Mouse (Mus musculus) activated CD4-positive, CD25-positive, alpha-beta regulatory T cell, adult 4 months (primary cell): ENCODE measurements around the gene Frrs1. TPM values are rescaled to one million over a fixed set of nuclear protein-coding genes. Genes with fewer than 3 reads are reported as not detected.
A peak's percentile ranks its signal among the peaks of the same experiment; 100 is the strongest.
"Not testable (repeated sequence)": the region's sequence is repeated elsewhere in the genome, so short reads cannot be mapped to it uniquely, and the experiment has no call there.

Source experiments
- ATAC-seq: one replicate; pipeline ENCODE4 v1.8.0; 2017
- polyA plus RNA-seq, 2 experiments: library from polyadenylated mRNA; unstranded; fragments of 100-300 nt; shearing (Covaris generic); gene quantifications; one replicate each; pipeline ENCODE4 v1.2.1; 2017

Gene Frrs1
- polyA plus RNA-seq, result 10 to 100 TPM; 13.8 to 26.3 TPM

DNA sequence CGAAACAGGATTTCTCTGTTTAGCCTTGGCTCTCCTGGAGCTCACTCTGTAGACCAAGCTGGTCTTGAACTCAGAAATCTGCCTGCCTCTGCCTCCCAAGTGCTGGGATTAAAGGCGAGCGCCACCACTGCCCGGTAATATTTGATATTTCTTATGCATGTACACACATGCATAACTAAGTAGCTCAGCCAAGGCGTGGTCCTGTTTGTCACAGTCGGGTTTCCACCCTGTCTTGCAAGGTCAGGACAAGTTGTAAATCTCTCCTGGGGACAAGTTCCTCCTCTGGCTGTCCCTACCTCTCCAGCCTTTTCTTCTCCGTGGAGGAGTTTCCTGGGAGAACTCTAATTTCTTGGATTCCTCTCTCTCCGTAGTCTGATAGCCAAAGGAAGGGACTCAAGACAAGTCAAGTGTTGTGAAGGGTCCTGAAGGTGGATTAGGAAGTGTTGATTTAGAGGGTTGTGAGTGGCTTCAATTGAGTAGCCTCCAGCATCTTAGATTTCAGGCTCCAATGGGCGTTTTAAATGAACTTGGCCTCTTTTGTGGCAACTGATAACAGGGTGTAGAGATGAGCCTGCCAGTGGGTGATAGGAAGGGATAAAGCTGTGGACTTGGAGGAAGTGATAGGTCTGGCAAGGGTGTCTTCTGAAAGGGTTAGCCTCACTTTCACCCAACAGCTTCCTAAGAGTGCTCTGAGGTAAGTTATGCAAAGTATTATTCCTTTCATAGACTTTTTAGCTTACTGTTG lies at the start of gene Frrs1:
Gene Frrs1, plus strand, starts transcription at position 524 of the 745 bp plus-strand sequence.
- ATAC-seq, result no peak

DNA sequence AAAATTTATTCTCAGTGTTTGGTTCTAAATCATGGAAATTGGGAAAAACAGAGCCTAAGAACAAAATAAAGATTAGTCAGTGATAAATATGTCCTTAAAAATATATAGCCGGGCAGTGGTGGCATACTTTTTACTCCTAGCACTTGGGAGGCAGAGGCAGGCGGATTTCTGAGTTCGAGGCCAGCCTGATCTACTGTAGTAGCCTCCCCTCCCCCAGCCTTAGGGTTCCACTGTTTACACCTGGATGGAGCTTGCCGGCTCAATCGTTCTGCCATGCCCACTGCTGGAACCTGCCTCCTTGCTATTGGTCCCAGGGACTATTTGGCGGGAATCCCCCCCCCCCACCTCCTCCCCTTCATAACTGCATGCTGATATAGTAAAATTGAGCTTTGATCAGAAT lies 48.9 kb upstream of the Frrs1 start:
- not testable (repeated sequence) for ATAC-seq

DNA sequence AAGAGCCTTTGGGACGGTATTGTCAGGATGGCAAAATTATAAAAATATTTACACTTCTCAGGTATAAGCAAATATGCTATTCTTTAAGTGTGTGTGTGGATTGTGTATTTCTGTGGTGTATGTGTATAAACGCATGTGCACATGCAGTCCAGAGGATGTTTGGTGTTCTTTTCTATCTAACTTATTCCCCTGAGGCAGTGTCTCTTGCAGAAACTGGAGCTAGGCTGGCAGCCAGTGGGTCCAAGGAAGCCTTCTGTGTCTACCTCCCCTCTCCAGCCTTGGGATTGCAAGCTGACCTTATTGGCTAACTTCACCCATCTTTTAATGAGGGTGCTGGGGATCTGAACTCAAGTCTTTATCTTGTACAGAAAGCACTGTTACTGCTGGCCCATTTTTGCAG lies 46.3 kb upstream of the Frrs1 start:
- no peak for ATAC-seq

DNA sequence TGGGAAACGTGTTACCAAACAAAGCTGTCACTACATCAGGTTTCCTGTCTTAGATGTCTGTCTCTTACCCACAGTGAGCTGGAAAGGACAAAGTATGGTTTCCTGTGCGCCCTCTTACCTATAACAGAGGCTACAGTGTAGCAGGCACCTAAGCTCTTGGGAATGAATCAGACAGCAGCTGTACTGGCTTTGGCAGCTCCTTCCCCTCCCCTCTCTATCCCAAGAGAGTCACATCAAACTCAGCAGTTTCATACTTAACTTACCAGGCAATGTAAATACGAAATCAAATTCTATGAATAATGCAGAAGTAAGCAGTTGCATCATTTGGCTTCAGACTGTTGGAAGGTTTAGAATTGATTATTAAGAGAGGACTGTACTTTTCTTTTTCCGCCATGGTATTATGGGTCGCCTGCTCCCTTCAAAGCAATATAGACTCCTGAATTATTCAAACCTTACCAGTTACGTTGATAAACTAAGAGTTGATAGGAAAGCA lies 43.9 kb upstream of the Frrs1 start:
- ATAC-seq, result no peak

DNA sequence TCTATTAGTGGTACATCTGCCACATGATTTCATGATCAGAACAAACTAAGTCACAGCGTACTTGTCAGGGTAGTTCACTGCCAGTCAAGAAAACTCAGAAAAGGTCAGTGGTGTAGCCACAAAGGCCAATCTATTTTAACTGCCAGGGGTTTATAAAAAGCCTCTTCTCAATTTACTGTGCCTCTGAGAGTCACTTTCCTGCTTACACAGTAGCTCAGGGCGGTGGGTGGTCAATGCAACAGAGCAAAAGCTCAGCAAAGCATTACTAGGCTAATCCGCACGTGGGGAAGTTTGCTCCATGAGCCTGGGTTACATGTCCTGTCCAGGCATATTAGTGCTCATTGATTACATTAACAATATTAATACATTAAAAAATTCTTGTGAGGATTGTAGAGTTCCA lies 43.3 kb upstream of the Frrs1 start:
- no peak for ATAC-seq

DNA sequence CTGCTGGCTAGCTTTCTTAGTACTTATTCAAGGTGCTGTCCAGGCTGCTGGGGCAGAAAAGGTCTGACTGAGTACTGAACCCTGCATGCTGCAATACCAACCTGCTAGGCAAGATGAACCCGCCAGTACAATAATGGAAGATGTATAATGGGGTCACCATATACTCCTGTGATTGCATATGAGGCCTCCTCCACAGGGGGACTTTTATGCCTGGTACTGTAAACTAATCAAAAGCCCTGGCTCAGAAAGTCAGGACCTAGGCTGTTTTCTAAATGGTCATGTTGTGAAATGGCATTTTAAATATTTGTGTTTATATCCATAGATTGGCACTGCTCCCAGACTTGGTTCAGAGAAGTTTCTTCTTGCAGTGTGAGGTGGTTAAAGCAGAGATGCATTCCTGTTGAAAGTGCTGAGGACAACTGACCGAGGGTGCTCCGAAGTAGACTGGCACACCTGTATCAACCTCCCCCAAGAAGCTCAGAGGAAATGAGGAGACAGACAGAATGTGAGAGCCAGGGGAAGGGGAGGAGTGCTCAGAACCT lies 42.5 kb upstream of the Frrs1 start:
- no peak for ATAC-seq

DNA sequence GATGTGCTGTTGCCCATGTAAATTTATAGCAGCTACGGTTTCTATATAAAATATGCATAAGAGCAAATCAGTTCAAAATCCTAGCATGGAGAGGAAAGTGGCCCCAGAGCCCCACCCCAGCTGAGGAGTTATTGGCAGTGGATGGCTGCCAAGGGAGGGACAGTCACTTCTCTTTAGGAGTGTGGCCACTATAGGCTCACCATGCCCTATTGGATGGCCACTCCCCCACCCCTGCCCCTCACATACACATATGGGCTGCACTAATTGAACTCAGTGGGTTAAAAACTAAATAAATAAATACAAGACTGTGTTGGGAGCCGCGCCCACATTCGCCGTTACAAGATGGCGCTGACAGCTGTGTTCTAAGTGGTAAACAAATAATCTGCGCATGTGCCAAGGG lies 42.0 kb upstream of the Frrs1 start:
- ATAC-seq, result no peak

DNA sequence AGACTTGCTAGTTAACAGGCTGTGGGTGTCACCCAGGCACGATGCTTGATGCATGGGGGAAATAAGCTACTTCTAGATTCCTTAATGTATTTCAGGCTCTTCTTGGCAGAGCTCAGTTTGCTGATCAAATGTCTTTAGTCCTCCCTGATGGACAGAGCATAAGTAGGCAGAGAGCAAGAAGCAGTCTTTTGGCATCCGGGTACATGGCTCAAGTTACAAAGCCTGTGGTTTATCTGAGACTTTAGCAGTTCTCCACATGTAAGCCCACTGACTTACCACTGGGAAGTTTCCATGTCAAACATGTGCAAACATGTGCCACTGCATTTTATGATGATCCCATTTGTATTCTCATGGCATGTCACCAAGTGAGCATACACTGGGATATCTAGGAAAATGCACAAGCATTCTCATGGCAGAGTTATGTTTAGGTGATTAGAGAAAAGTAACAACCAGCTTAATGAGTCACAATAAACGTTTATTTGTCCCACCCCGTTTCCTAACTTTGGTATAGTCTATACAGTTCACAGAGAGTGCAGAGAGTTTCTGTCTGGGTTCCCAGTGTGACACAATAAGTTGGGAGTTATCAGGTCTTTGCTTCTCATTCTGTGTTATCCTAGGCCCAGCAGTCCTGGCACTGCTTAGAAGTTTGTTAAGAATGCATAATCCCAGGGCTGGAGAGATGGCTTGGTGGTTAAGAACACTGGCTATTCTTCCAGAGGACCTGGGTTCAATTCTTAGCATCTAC lies 32.6 kb upstream of the Frrs1 start:
- no peak for ATAC-seq

DNA sequence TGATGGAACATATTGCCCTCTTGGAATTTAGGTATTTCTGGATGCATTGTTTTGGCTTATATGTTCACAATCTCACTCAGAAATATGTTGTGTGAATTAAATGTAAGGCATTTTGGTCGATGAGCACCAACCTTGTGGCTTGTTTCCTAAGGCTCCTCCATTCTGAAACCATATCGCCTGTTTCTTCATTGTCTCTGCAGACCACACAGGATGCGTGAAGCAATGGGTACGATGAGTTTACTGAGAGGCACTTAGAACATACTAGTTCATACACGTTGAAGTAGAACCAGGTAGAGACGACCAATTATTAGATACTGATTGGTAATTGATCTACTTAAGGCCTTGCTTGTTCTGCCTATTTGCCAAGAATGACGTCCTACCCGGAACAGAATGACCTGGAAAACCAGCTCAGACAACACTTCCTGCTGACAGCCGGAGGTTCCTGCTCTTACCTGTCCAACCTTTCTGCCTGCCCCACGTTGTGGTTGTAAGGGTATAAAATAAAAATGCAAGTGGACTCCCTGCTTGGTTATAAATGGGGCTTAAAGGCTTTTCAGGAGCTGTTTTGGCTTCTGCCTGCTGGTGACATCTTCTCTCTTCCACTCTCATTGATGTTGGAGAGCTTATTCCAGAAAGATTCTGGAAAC lies 29.9 kb upstream of the Frrs1 start:
- no peak for ATAC-seq

DNA sequence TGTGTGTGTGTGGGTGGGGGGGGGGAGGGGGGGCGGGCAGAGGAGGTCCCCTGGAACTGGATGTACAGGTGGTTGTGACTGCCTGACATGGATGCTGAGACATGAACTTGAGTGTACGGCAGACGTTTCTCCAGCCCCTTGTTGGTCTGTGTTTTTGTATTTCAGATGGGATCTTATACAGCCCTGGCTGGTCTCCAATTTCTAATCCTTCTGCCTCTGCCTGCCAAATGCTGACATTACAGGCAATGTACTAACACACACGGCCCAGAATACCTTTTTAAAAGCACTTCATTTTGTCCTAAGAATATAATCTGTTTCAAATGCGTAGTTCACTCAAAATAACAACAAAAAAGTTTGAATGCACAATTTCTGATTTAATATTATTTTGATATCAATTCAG lies 27.9 kb upstream of the Frrs1 start:
- no peak for ATAC-seq

DNA sequence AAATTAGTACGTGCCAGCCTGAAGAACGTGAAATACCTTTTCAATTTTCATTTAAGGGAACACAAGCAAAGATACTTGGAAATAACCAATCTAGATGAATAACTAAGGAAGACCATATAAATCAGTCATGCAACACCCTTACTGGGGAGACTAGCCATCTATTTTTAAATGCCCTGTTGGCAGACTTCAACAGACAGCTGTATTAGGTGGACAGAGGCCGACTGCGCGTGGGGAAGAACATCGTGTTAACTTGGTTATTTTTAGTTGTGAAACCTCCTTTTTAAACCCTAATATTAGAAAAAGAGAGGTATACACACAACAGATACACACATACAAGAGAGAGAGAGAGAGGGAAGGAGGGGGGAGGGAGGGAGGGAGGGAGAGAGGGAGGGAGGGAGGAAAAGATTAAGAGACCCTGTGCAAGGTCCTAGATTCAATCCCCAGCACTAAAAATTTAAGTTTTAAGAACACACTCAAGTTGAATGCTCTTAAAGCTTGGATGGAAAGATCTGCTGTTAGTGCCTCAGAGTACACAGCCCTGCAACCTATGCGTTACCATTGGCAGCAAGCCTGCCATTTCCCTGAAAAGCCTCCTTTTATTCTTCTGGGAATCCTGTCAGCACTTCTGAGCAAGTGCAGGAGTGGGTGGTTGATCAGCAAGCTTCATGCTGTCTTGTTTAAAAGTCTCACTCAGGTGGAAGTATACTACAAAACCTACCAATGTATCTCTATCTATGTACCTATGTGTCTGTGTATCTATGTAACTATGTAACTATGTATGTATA lies 26.5 kb upstream of the Frrs1 start:
- ATAC-seq, result no peak

DNA sequence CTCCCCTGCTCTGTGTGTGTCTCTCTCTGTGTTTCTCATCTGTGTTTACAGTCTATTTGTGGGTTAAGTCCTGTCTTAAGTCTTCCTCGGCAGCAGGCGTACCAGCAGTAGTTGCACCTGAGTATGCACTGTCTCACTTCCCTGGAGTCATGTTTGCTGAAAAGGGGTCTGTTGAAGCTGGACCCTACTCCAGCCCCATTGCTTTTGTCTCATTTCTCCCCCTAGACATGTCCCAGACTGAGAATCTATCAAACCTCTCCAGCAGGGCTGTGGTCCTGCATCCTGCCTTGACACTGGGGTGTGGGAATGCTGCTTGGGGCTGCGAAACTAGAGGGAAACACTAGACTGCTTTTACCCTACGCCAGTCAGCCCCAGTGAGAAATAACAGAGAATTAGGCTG lies 25.8 kb upstream of the Frrs1 start:
- no peak for ATAC-seq

DNA sequence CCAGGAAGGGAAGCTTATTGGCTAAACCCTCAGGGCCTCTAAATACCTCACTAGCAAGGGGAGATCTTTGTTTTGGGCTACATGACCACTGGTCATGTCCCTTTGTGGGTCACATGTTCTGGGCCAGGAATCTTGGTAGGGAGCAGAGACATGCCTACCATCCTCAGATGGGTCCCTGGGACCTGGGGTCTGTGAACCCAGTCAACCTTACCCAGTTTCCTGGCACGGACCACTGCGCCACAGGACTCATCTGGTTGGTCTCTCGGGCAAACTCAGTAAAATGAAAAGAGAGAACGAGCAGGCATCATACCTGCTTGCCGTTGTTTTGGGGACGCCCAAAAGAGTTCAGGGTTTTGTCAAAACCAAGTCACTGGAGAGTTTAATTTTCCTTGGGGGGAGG lies 25.0 kb upstream of the Frrs1 start:
- ATAC-seq, result no peak

DNA sequence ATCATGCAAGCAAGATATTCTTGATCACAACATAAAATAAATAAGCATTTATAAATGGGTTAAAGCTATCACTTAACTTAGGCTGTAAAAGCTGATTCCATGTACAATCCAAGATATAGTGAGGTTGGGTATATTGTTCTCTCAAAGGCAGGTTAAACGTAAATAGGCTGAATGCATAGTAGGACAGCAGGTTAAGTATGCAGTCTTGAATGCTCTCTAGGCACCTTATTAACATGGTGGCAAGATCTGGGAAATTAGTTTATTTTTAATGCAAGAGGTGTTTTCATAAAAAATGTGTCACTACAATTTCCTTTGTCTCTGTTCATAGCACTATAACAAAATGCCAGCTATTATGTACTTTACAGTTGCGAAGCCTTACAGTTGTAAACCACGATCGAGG lies 23.9 kb upstream of the Frrs1 start:
- no peak for ATAC-seq

DNA sequence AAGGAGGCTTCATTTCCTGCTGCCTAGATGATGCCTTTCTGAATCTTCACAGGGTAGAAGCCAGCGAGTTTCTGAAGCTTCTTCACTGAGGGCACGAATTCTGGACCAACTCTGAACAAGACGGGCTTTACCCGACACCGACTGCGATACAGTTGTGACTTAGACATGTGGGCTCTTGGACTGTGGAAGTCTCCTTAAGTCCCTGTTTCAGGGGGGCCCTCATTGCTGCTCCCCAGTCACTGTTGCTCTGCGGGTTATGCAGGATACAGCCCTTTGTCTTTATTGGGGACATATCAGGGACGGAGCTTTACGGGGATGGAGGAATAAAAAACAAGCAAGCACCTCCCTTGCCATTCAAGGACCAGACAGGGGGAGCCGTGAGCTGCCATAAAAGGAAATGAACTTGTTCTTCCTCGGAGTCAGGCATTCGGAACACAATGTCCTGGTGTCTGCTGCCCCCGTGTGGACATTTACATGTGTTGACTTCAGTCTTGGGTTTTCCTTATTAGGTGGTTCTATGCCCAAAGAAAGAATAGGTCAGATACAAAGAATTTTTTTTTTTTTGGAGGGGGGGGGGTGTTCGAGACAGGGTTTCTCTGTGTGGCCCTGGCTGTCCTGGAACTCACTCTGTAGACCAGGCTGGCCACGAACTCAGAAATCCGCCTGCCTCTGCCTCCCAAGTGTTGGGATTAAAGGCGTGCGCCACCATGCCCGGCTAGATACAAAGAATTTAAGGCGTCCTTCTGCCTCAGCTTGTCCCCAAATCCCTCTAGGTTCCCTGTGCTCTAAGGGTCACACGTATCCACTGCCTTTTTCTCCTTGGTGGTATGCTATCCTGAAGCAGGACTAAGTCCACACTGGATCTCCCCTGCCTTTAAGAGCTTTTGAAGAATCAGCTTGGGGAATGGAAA lies 23.2 kb upstream of the Frrs1 start:
- peak; percentile 94 for ATAC-seq

DNA sequence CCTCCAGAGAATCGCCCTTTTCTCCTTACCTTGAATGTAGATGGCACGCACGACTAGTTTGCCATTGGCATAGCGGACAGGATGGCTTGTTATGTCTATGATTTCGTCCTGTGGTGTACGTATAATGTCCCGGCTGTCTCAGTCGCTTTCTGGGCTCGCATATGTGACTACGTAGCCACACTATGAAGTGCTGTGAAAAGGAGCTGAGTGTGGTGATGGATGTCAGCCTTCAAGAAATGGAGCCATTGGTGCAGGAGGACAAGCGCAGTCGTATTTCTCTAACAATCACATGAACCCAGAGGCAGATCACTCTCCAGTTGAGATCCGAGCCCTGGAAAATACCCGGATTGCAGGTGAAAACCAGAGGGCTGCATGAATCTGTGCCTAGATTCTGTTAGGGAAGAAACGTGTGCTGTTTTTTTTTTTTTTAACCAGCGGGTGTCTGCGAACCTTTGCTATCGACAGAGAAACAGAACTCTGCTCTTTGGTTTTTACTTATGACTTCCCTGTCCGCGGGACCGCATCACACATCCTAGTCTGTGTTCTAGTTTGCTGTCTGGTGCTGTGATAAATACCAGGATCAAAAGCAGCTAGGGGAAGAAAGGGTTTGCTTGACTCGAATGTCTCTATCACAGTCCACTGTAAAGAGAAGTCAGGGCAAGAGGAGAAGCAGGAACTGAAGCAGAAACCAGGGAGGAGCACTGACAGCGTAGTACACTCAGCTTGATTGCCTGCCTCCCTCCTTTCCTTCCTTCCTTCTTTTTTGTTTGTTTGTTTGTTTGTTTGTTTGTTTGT lies 22.4 kb upstream of the Frrs1 start:
- ATAC-seq, result no peak

DNA sequence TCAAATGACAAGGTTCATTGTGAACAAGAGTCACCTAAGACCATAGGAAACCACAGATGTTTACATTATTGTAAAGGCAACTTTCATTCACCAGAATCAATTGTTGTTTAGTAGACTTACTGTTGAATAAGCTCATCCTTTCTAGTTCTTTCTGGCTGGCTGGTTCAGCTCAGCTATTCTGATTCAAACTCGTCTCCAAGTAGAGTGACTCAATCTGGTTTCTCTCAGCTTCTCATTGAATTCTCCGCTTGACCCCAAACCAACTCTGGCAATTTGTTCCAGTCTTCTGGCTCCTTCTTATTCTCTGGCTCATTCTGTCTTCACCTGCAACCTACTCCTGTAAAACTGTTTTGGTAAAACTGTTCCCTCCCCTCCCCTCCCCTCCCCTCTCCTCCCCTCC lies 18.0 kb upstream of the Frrs1 start:
- ATAC-seq, result no peak

DNA sequence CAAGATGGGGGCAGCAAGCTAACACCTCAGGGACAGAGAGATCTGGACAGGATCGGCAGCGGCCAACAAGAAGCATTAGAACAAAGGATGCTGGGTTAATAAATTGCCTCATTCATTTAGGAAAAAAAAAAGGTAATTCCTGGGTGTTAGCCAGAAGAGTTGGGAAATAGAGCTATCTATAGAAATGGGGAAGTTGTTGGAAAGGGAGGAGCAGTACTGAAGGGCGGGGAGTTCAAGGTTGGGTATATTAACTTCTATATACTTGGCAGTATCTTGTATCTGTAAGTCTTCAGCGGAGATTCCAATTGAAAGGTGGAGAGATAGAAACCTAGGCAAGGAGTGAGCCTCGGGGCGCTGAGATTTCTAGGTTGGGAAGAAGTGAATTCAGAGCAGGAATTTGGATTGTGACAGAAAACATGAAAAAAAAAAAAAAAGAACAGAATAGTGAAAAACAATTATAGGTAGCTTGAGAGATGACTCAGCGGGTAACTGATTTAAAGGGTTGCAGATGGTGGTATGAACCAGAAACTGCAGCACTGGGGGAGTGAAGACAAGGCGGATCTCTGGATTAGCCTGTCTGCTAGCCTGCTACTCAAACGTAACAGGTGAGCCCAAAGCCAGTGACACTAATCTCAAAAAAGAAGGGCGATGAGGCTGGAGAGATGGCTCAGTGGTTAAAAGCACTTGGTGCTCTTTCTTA lies 14.2 kb upstream of the Frrs1 start:
- ATAC-seq, result no peak

DNA sequence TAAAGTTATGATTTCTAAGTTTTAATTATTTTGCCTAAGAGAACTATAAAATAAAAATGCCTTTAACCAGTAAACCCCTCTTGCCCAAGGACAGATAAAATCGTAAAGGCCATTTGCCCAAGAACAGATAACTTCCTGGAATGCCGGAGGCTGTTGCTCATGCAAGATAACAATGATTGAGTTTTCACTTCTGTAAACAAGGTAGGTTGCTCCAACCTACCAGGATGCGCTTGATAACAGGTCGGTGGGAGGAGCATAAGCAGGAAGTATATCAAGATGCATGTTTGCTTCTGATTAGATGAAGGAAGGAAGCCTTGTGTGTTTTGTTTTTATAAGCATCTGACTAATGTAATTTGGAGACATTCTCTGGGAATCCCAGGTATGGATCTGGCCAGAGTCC lies 13.2 kb upstream of the Frrs1 start:
- ATAC-seq, result no peak

DNA sequence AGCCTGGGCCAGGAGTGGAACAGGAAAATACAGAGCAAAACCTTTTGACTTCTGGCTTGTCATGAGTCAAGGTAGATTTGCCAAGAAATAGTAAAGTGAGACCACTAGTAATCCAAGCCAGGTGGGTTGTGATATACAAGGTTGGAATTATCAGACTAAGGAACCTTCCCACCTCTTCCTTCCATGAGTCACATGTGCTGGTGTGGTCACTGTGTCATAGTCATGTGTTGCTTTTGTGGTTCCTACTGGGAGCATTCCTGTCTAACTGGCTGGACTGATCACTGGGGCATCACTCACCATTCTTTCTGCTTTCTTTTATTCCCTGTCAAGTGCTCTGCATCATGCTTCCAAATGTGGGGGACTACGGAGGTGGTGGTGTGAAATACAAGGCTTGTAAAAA lies 11.2 kb upstream of the Frrs1 start:
- ATAC-seq, result no peak
